16 mouse cellular contexts compared by ENCODE assay signal in genomic region chr2:105726657-105727056, GRCm38 (mm10). TPM values are rescaled to one million over a fixed set of nuclear protein-coding genes. Genes with fewer than 3 reads are reported as not detected.
"Had no signal": no experiment of that assay in that cellular context is flagged by ENCODE, and none has a peak within 500 bp of the region (broad histone marks: within the 10 kb centered on the region; RNA-seq: fewer than 3 reads in every experiment).

No protein-coding gene starts in this region.

- DNase-seq: kidney, adult 18-20 months; kidney, postnatal 10 days; kidney, postnatal 36 days; layer of hippocampus, postnatal 36 days; liver, embryonic 13.5 days; lung, adult 2 months; lung, postnatal 14 days; lung, postnatal 4 days; midbrain, embryonic 14.5 days; thymus, adult 18-20 months; thymus, postnatal 36 days had no signal

- H3K9ac ChIP-seq: liver, embryonic 13.5 days; neural tube, embryonic 12.5 days had no signal

- H3K4me2 ChIP-seq: liver, embryonic 13.5 days; neural tube, embryonic 12.5 days had no signal

- H3K36me3 ChIP-seq: liver, embryonic 13.5 days; neural tube, embryonic 12.5 days had no signal

- H3K4me3 ChIP-seq: left cerebral cortex, adult 2 months; liver, embryonic 13.5 days; neural tube, embryonic 12.5 days had no signal

- H3K9me3 ChIP-seq: liver, embryonic 13.5 days; neural tube, embryonic 12.5 days had no signal

- H3K27me3 ChIP-seq: liver, embryonic 13.5 days; neural tube, embryonic 12.5 days had no signal

- H3K4me1 ChIP-seq: liver, embryonic 13.5 days; neural tube, embryonic 12.5 days had no signal

- H3K27ac ChIP-seq: left cerebral cortex, adult 2 months; liver, embryonic 13.5 days; neural tube, embryonic 12.5 days had no signal

RNA-seq across cellular contexts. Expression of gene Pax6, which starts 58.0 kb away (rescaled TPM):
- polyA plus RNA-seq: liver, adult 2 months; lung, adult 2 months; lung, embryonic 16.5 days; urinary bladder, adult 2 months had no signal
